Mouse (Mus musculus) CH12.LX (cell line): ENCODE measurements around the gene Olfr867. TPM values are rescaled to one million over a fixed set of nuclear protein-coding genes. Genes with fewer than 3 reads are reported as not detected.

ENCODE experiments used
- DNase-seq: peaks from one replicate; pipeline ENCODE4 v3.0.0-alpha.2; 2013; ENCODE audit errors: extremely low read depth
- H3K27ac ChIP-seq: 2 replicates; pipeline ENCODE4 v1.5.1; 2012; ENCODE audit warnings: low read depth, mild to moderate bottlenecking, control low read depth, moderate library complexity; ENCODE audit not compliant: insufficient read depth
- H3K27me3 ChIP-seq: replicated peaks from 2 replicates; pipeline ENCODE3; 2012; ENCODE audit warnings: inconsistent platforms
- H3K36me3 ChIP-seq, 2 experiments: replicated peaks in 1 of 2; 2 replicates each; pipeline versions ENCODE3 to v1.6.1; 2012; ENCODE audit warnings: inconsistent platforms in 1 of 2, low read length in 1 of 2, mild to moderate bottlenecking in 1 of 2, mixed read lengths in 1 of 2, moderate library complexity in 1 of 2; ENCODE audit not compliant: control insufficient read depth in 1 of 2, insufficient read depth in 1 of 2
- H3K4me1 ChIP-seq, 2 experiments: 2 replicates each; pipeline ENCODE4 v1.6.1; 2012; ENCODE audit warnings: inconsistent platforms in 1 of 2, moderate library complexity in 1 of 2; ENCODE audit not compliant: insufficient read depth in 2 of 2, control insufficient read depth in 1 of 2
- H3K4me2 ChIP-seq: 2 replicates; pipeline ENCODE4 v1.6.1; 2012; ENCODE audit warnings: low read depth, mild to moderate bottlenecking, control low read depth; ENCODE audit not compliant: poor library complexity, insufficient read depth, severe bottlenecking
- H3K4me3 ChIP-seq, 3 experiments: fragments of 150-350 bp in 1 of 3; sonication (generic) in 1 of 3; replicated peaks in 1 of 3; 2 replicates each; pipeline versions ENCODE3 to v1.5.1; 2011 to 2012; ENCODE audit warnings: low read depth in 2 of 3, low read length in 2 of 3, mild to moderate bottlenecking in 2 of 3, moderate library complexity in 2 of 3, control low read depth in 1 of 3, improper control_type of control experiment in 1 of 3, inconsistent platforms in 1 of 3, mixed read lengths in 1 of 3; ENCODE audit not compliant: poor library complexity in 1 of 3
- H3K79me2 ChIP-seq: replicated peaks from 2 replicates; pipeline ENCODE4 v1.6.1; 2012; ENCODE audit warnings: mild to moderate bottlenecking, moderate library complexity; ENCODE audit not compliant: control insufficient read depth, poor library complexity, insufficient read depth, severe bottlenecking; ENCODE audit errors: extremely low read depth
- H3K9ac ChIP-seq: 2 replicates; pipeline ENCODE4 v1.6.1; 2012; ENCODE audit warnings: low read depth, mild to moderate bottlenecking, control low read depth, moderate library complexity; ENCODE audit not compliant: insufficient read depth
- H3K9me3 ChIP-seq: replicated peaks from 2 replicates; pipeline ENCODE3; 2012; ENCODE audit warnings: low read length, inconsistent platforms, mixed read lengths
- BHLHE40 ChIP-seq: IDR thresholded peaks from 2 replicates; pipeline ENCODE4 v1.6.1; 2011; ENCODE audit warnings: mild to moderate bottlenecking, low read depth, low read length, improper control_type of control experiment
- CHD1 ChIP-seq: IDR thresholded peaks from 2 replicates; pipeline ENCODE4 v1.6.1; 2012; ENCODE audit warnings: low read depth, low read length, improper control_type of control experiment, inconsistent platforms
- CHD2 ChIP-seq: IDR thresholded peaks from 2 replicates; pipeline ENCODE4 v1.6.1; 2011; ENCODE audit warnings: low read length, improper control_type of control experiment
- CTCF ChIP-seq, 2 experiments: IDR thresholded peaks in 1 of 2; conservative IDR thresholded peaks in 1 of 2; 2 replicates each; pipeline ENCODE4 v1.5.1; 2011 to 2012; ENCODE audit warnings: low read depth in 2 of 2, low read length in 2 of 2, improper control_type of control experiment in 1 of 2, inconsistent platforms in 1 of 2, mild to moderate bottlenecking in 1 of 2, moderate library complexity in 1 of 2
- ELF1 ChIP-seq: IDR thresholded peaks from 2 replicates; pipeline ENCODE4 v1.6.1; 2014; ENCODE audit warnings: low read depth, mild to moderate bottlenecking, inconsistent platforms, low read length, improper control_type of control experiment
- EP300 ChIP-seq: IDR thresholded peaks from 2 replicates; pipeline ENCODE4 v1.6.1; 2011; ENCODE audit warnings: low read length, improper control_type of control experiment
- ETS1 ChIP-seq: conservative IDR thresholded peaks from 2 replicates; pipeline ENCODE4 v1.6.1; 2012; ENCODE audit warnings: low read depth, mild to moderate bottlenecking, inconsistent platforms, low read length, improper control_type of control experiment, moderate library complexity
- GABPA ChIP-seq: IDR thresholded peaks from 2 replicates; pipeline ENCODE4 v1.6.1; 2012; ENCODE audit warnings: low read depth, low read length, improper control_type of control experiment, inconsistent platforms; ENCODE audit not compliant: insufficient replicate concordance
- HCFC1 ChIP-seq: IDR thresholded peaks from 2 replicates; pipeline ENCODE4 v1.6.1; 2012; ENCODE audit warnings: low read depth, mild to moderate bottlenecking, inconsistent platforms, low read length, improper control_type of control experiment
- IRF4 ChIP-seq: IDR thresholded peaks from 2 replicates; pipeline ENCODE4 v1.6.1; 2014; ENCODE audit warnings: low read depth, mild to moderate bottlenecking, inconsistent platforms, low read length, improper control_type of control experiment
- JUN ChIP-seq: IDR thresholded peaks from 2 replicates; pipeline ENCODE4 v1.6.1; 2011; ENCODE audit warnings: low read depth, mild to moderate bottlenecking, low read length, improper control_type of control experiment, moderate library complexity; ENCODE audit not compliant: insufficient read depth
- KAT2A ChIP-seq: IDR thresholded peaks from 2 replicates; pipeline ENCODE4 v1.6.1; 2012; ENCODE audit warnings: low read length, improper control_type of control experiment, inconsistent platforms; ENCODE audit not compliant: insufficient replicate concordance
- MAFK ChIP-seq: IDR thresholded peaks from 2 replicates; pipeline ENCODE4 v1.6.1; 2011; ENCODE audit warnings: low read length, improper control_type of control experiment; ENCODE audit not compliant: insufficient replicate concordance
- MAX ChIP-seq: IDR thresholded peaks from 2 replicates; pipeline ENCODE4 v1.6.1; 2011; ENCODE audit warnings: low read length, improper control_type of control experiment
- MAZ ChIP-seq: IDR thresholded peaks from 2 replicates; pipeline ENCODE4 v1.6.1; 2012; ENCODE audit warnings: low read depth, mild to moderate bottlenecking, inconsistent platforms, low read length, improper control_type of control experiment, moderate library complexity
- MXI1 ChIP-seq: IDR thresholded peaks from 2 replicates; pipeline ENCODE4 v1.6.1; 2011; ENCODE audit warnings: mild to moderate bottlenecking, low read depth, low read length, improper control_type of control experiment
- MYC ChIP-seq: IDR thresholded peaks from 2 replicates; pipeline ENCODE4 v1.6.1; 2011; ENCODE audit warnings: low read depth, mild to moderate bottlenecking, improper control_type of control experiment, low read length
- NELFE ChIP-seq: IDR thresholded peaks from 2 replicates; pipeline ENCODE4 v1.6.1; 2011; ENCODE audit warnings: low read depth, low read length, improper control_type of control experiment
- NRF1 ChIP-seq: IDR thresholded peaks from 2 replicates; pipeline ENCODE4 v1.6.1; 2014; ENCODE audit warnings: low read depth, mild to moderate bottlenecking, inconsistent platforms, low read length, improper control_type of control experiment, moderate library complexity
- PAX5 ChIP-seq: IDR thresholded peaks from 2 replicates; pipeline ENCODE4 v1.6.1; 2012; ENCODE audit warnings: low read length, inconsistent platforms, mixed read lengths
- POLR2AphosphoS2 ChIP-seq: IDR thresholded peaks from 2 replicates; pipeline ENCODE4 v1.6.1; 2011; ENCODE audit warnings: low read depth, low read length, improper control_type of control experiment
- RAD21 ChIP-seq: IDR thresholded peaks from 2 replicates; pipeline ENCODE4 v1.6.1; 2011; ENCODE audit warnings: low read depth, mild to moderate bottlenecking, low read length, improper control_type of control experiment, moderate library complexity
- RCOR1 ChIP-seq: conservative IDR thresholded peaks from 2 replicates; pipeline ENCODE4 v1.6.1; 2012; ENCODE audit warnings: low read depth, mild to moderate bottlenecking, inconsistent platforms, low read length, improper control_type of control experiment
- TCF12 ChIP-seq: IDR thresholded peaks from 2 replicates; pipeline ENCODE4 v1.6.1; 2014; ENCODE audit warnings: low read depth, mild to moderate bottlenecking, inconsistent platforms, low read length, improper control_type of control experiment
- USF2 ChIP-seq: conservative IDR thresholded peaks from 2 replicates; pipeline ENCODE4 v1.6.1; 2011; ENCODE audit warnings: low read depth, low read length, improper control_type of control experiment
- ZMIZ1 ChIP-seq: IDR thresholded peaks from 2 replicates; pipeline ENCODE4 v1.6.1; 2012; ENCODE audit warnings: low read depth, mild to moderate bottlenecking, inconsistent platforms, low read length, improper control_type of control experiment
- ZNF384 ChIP-seq: IDR thresholded peaks from 2 replicates; pipeline ENCODE4 v1.6.1; 2012; ENCODE audit warnings: low read depth, low read length, improper control_type of control experiment, inconsistent platforms
- dilution Hi-C: fragments of 300-500 bp; cut with MboI; formaldehyde crosslinking; loops from 2 replicates; pipeline ENCODE4 v1.14.3; 2020; ENCODE audit warnings: low sequenced_read_pairs; ENCODE audit not compliant: extremely low pct_unique_long_range_greater_than_20kb, extremely low pct_ligation_motif_present
- in situ Hi-C: fragments of 300-500 bp; cut with MboI; formaldehyde crosslinking; loops from 3 replicates; pipeline ENCODE4 v1.14.3; 2019; ENCODE audit warnings: low sequenced_read_pairs, low pct_ligation_motif_present, low pct_unique_long_range_greater_than_20kb, mixed read lengths
- polyA plus RNA-seq: library from polyadenylated mRNA; unstranded; fragments of >175 nt; gene quantifications from 2 replicates; pipeline ENCODE4 v1.2.1, GENCODE M21; 2012; ENCODE audit warnings: low read depth; ENCODE audit not compliant: insufficient read length
- total RNA-seq, 2 experiments: library from RNA; depleted of rRNA; stranded (reverse); fragments of 300-350 nt in 1 of 2; fragments of >200 nt in 1 of 2; gene quantifications; 2 replicates each; pipeline ENCODE4 v1.2.3; 2012 to 2014

Gene Olfr867
- total and polyA plus RNA-seq, 3 experiments, result not detected

GRCm38 (mm10) chr9:20073523-20074177, 16.3 kb upstream of the Olfr867 start:
- dilution Hi-C loops (no loop called here), in situ Hi-C loops (no loop called here)
- H3K79me2 ChIP-seq, result no peaks in the 10 kb centered on the region

DNA sequence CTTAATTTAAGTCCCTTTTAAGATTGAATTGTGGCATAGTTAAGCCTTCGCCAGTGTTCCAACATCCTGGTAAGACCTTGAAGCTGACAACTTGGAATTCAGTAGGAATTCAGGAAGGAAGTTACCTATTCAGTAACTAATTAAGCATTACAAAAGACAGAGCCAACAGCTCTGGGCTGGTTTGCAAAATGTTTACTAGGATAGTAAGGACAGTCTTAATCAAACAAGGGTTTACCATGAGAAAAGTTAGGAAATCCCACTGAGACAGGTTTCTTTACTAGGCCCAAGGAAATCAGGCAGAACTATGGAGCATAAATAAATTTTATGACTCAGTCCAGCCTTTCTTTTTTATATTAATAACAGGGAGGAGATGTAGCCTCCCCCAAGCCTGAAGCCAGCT, 13.9 kb upstream of the Olfr867 start:
- Histone ChIP-seq H3K4me2 (no peak overlapping the region), H3K27ac (no peak overlapping the region), H3K4me3 (no peak overlapping the region), H3K9ac (no peak overlapping the region), H3K79me2 (no peaks in the 10 kb centered on the region), H3K27me3 (no peaks in the 10 kb centered on the region), H3K4me1 (peaks cover 3 to 9% of the 10 kb centered on the region in 2 experiments; a peak in 3 of 4 replicates), H3K36me3 (no peaks in the 10 kb centered on the region), H3K9me3 (no peaks in the 10 kb centered on the region)
- no peak for DNase-seq
- dilution Hi-C loops (no loop called here), in situ Hi-C loops (no loop called here)
- TF ChIP-seq RAD21, result no peak
- no peak for TF ChIP-seq POLR2AphosphoS2
- TF ChIP-seq RCOR1, result no peak
- no peak for TF ChIP-seq EP300
- no peak for TF ChIP-seq CHD2
- no peak for TF ChIP-seq MYC
- TF ChIP-seq PAX5, result no peak
- TF ChIP-seq ETS1, result no peak
- TF ChIP-seq MXI1, result no peak
- no peak for TF ChIP-seq MAX
- no peak for TF ChIP-seq NRF1
- no peak for TF ChIP-seq KAT2A
- no peak for TF ChIP-seq USF2
- TF ChIP-seq NELFE, result no peak
- TF ChIP-seq HCFC1, result no peak
- TF ChIP-seq ZMIZ1, result no peak
- TF ChIP-seq ELF1, result no peak
- TF ChIP-seq BHLHE40, result no peak

More at GRCm38 (mm10) chr9:20073523-20074177, 16.3 kb upstream of the Olfr867 start:
- H3K4me1 ChIP-seq, result peaks cover 3 to 9% of the 10 kb centered on the region in 2 experiments; a peak in 3 of 4 replicates
- H3K4me3 ChIP-seq, result no peak overlapping the region
- no peak overlapping the region for H3K4me2 ChIP-seq
- TF ChIP-seq ETS1 (no peak), ZNF384 (no peak), MAFK (no peak), POLR2AphosphoS2 (no peak), PAX5 (no peak), GABPA (no peak), CTCF (conservative IDR thresholded peaks at IDR 0.05 in 1 of 2, IDR thresholded peaks at IDR 0.05 in 1 of 2; ENCODE audit: low read depth in 2 of 2, low read length in 2 of 2) (no peak), MYC (no peak), MAZ (no peak), CHD1 (no peak), TCF12 (no peak), IRF4 (no peak), ELF1 (no peak), JUN (no peak), RCOR1 (no peak)
- H3K9ac ChIP-seq, result no peak overlapping the region
- H3K27me3 ChIP-seq, result no peaks in the 10 kb centered on the region
- H3K36me3 ChIP-seq, result no peaks in the 10 kb centered on the region
- no peak overlapping the region for H3K27ac ChIP-seq
- H3K9me3 ChIP-seq, result no peaks in the 10 kb centered on the region
- DNase-seq, result peak; percentile 45
